Mouse (Mus musculus): Measurements from ENCODE around the gene Prodh2. TPM values are rescaled to one million over a fixed set of nuclear protein-coding genes. Genes with fewer than 3 reads are reported as not detected.
"Not testable (repeated sequence)": the region's sequence is repeated elsewhere in the genome, so short reads cannot be mapped to it uniquely, and the experiment has no call there.

Gene Prodh2
- polyA plus RNA-seq, 1 experiment from 2014 or later, result not detected

GRCm38 (mm10) chr7:30459484-30459883 is 33.9 kb upstream of the Prodh2 start:
- no peak for ATAC-seq
- no peaks in the 10 kb centered on the region for H3K36me3 ChIP-seq
- no peak overlapping the region for H3K4me2 ChIP-seq (replicated peaks)
- H3K27me3 ChIP-seq, result peaks cover 97% of the 10 kb centered on the region
- no peak overlapping the region for H3K9ac ChIP-seq (replicated peaks)
- H3K27ac ChIP-seq, result no peak overlapping the region
- H3K4me3 ChIP-seq (replicated peaks), result no peak overlapping the region
- H3K9me3 ChIP-seq, result no peaks in the 10 kb centered on the region
- 43% methylated on average over 6 of the region's 6 CpGs for WGBS
- H3K4me1 ChIP-seq (replicated peaks), result peaks cover 25% of the 10 kb centered on the region

GRCm38 (mm10) chr7:30463568-30463967 is 29.9 kb upstream of the Prodh2 start:
- Histone ChIP-seq H3K4me2 (replicated peaks) (no peak overlapping the region), H3K4me1 (replicated peaks) (peaks cover 1% of the 10 kb centered on the region), H3K4me3 (replicated peaks) (no peak overlapping the region), H3K9me3 (no peaks in the 10 kb centered on the region), H3K27me3 (peaks cover 97% of the 10 kb centered on the region), H3K9ac (replicated peaks) (no peak overlapping the region), H3K27ac (no peak overlapping the region), H3K36me3 (no peaks in the 10 kb centered on the region)
- WGBS, result 25% methylated on average over 7 of the region's 7 CpGs
- ATAC-seq, result no peak

- Histone ChIP-seq H3K9ac (replicated peaks) (no peak overlapping the region), H3K4me1 (replicated peaks) (no peaks in the 10 kb centered on the region), H3K27me3 (peaks cover 95% of the 10 kb centered on the region), H3K4me3 (replicated peaks) (no peak overlapping the region), H3K4me2 (replicated peaks) (no peak overlapping the region), H3K27ac (no peak overlapping the region), H3K36me3 (no peaks in the 10 kb centered on the region), H3K9me3 (no peaks in the 10 kb centered on the region)
- WGBS, result 8% methylated on average over 4 of the region's 4 CpGs
- ATAC-seq, result no peak
Measured at GRCm38 (mm10) chr7:30463996-30464395, 29.4 kb upstream of the Prodh2 start.

GRCm38 (mm10) chr7:30464816-30465300 is 28.6 kb upstream of the Prodh2 start:
- ATAC-seq, result no peak
- H3K27me3 ChIP-seq, result peaks cover 86% of the 10 kb centered on the region
- WGBS, result 20% methylated on average over 6 of the region's 6 CpGs
- no peaks in the 10 kb centered on the region for H3K4me1 ChIP-seq (replicated peaks)
- H3K4me2 ChIP-seq (replicated peaks), result no peak overlapping the region
- no peaks in the 10 kb centered on the region for H3K9me3 ChIP-seq
- no peak overlapping the region for H3K27ac ChIP-seq
- H3K36me3 ChIP-seq, result no peaks in the 10 kb centered on the region
- H3K9ac ChIP-seq (replicated peaks), result no peak overlapping the region
- no peak overlapping the region for H3K4me3 ChIP-seq (replicated peaks)

GRCm38 (mm10) chr7:30472411-30472810 is 21.0 kb upstream of the Prodh2 start:
- no peaks in the 10 kb centered on the region for H3K36me3 ChIP-seq
- H3K4me2 ChIP-seq (replicated peaks), result no peak overlapping the region
- no peak overlapping the region for H3K9ac ChIP-seq (replicated peaks)
- no peaks in the 10 kb centered on the region for H3K9me3 ChIP-seq
- peaks cover 2% of the 10 kb centered on the region for H3K4me1 ChIP-seq (replicated peaks)
- H3K27ac ChIP-seq, result no peak overlapping the region
- 41% methylated on average over 5 of the region's 5 CpGs for WGBS
- H3K27me3 ChIP-seq, result peaks cover 20% of the 10 kb centered on the region
- no peak for ATAC-seq
- H3K4me3 ChIP-seq (replicated peaks), result no peak overlapping the region

GRCm38 (mm10) chr7:30474999-30475398 is 18.4 kb upstream of the Prodh2 start:
- H3K36me3 ChIP-seq, result no peaks in the 10 kb centered on the region
- H3K4me1 ChIP-seq (replicated peaks), result peaks cover 13% of the 10 kb centered on the region
- H3K4me2 ChIP-seq (replicated peaks), result no peak overlapping the region
- 64% methylated on average over 4 of the region's 4 CpGs for WGBS
- ATAC-seq, result no peak
- H3K27me3 ChIP-seq, result 0 out of 2 replicates have a peak, but pooled peaks cover 9% of the 10 kb centered on the region
- H3K9ac ChIP-seq (replicated peaks), result no peak overlapping the region
- H3K4me3 ChIP-seq (replicated peaks), result no peak overlapping the region
- no peak overlapping the region for H3K27ac ChIP-seq
- no peaks in the 10 kb centered on the region for H3K9me3 ChIP-seq

GRCm38 (mm10) chr7:30476136-30476535 is 17.3 kb upstream of the Prodh2 start:
- WGBS, result 89% methylated on average over 7 of the region's 7 CpGs
- H3K9ac ChIP-seq (replicated peaks); H3K27ac ChIP-seq; H3K4me3 ChIP-seq (replicated peaks); H3K36me3 ChIP-seq; H3K9me3 ChIP-seq; H3K4me2 ChIP-seq (replicated peaks); ATAC-seq; H3K27me3 ChIP-seq: not testable (repeated sequence)
- peaks cover 13% of the 10 kb centered on the region for H3K4me1 ChIP-seq (replicated peaks)

GRCm38 (mm10) chr7:30477415-30478381 is 15.7 kb upstream of the Prodh2 start:
- peak overlapping the region; percentile 51; the same call in 1 of the 2 replicates for H3K9ac ChIP-seq (replicated peaks)
- ATAC-seq, result peak; percentile 81
- peaks cover 13% of the 10 kb centered on the region for H3K4me1 ChIP-seq (replicated peaks)
- WGBS, result 7% methylated on average over 32 of the region's 32 CpGs
- no peaks in the 10 kb centered on the region for H3K9me3 ChIP-seq
- peak overlapping the region; percentile 53 for H3K4me2 ChIP-seq (replicated peaks)
- peak overlapping the region; percentile 37 for H3K4me3 ChIP-seq (replicated peaks)
- peak overlapping the region; percentile 25 for H3K27ac ChIP-seq
- H3K36me3 ChIP-seq, result no peaks in the 10 kb centered on the region
- peaks cover 16% of the 10 kb centered on the region for H3K27me3 ChIP-seq

- Histone ChIP-seq H3K9me3 (no peaks in the 10 kb centered on the region), H3K4me2 (replicated peaks) (no peak overlapping the region), H3K4me3 (replicated peaks) (no peak overlapping the region), H3K27ac (no peak overlapping the region), H3K9ac (replicated peaks) (no peak overlapping the region), H3K36me3 (no peaks in the 10 kb centered on the region), H3K27me3 (peaks cover 24% of the 10 kb centered on the region), H3K4me1 (replicated peaks) (no peaks in the 10 kb centered on the region)
- ATAC-seq, result no peak
- WGBS, result 17% methylated on average over 8 of the region's 8 CpGs
Measured at GRCm38 (mm10) chr7:30484250-30484649, 9.2 kb upstream of the Prodh2 start.

- 34% methylated on average over 16 of the region's 16 CpGs for WGBS
- ATAC-seq, result no peak
Measured at GRCm38 (mm10) chr7:30490251-30490956, 3.0 kb upstream of the Prodh2 start.

GRCm38 (mm10) chr7:30490957-30491307 is 2.5 kb upstream of the Prodh2 start:
- Histone ChIP-seq H3K4me1 (replicated peaks) (no peaks in the 10 kb centered on the region), H3K9ac (replicated peaks) (no peak overlapping the region), H3K4me2 (replicated peaks) (no peak overlapping the region), H3K4me3 (replicated peaks) (no peak overlapping the region), H3K36me3 (no peaks in the 10 kb centered on the region), H3K27ac (no peak overlapping the region), H3K9me3 (no peaks in the 10 kb centered on the region), H3K27me3 (peaks cover 9% of the 10 kb centered on the region; the same call in 1 of the 2 replicates)
- no peak for ATAC-seq
- WGBS, result 17% methylated on average over 6 of the region's 6 CpGs

More at GRCm38 (mm10) chr7:30490251-30490956, 3.0 kb upstream of the Prodh2 start:
- Histone ChIP-seq H3K4me3 (replicated peaks) (no peak overlapping the region), H3K36me3 (no peaks in the 10 kb centered on the region), H3K4me1 (replicated peaks) (no peaks in the 10 kb centered on the region), H3K9me3 (no peaks in the 10 kb centered on the region), H3K4me2 (replicated peaks) (no peak overlapping the region), H3K27ac (no peak overlapping the region), H3K9ac (replicated peaks) (no peak overlapping the region), H3K27me3 (peaks cover 9% of the 10 kb centered on the region; the same call in 1 of the 2 replicates)

GRCm38 (mm10) chr7:30492765-30493164 is 657 bp upstream of the Prodh2 start:
- H3K27ac ChIP-seq, result no peak overlapping the region
- no peaks in the 10 kb centered on the region for H3K4me1 ChIP-seq (replicated peaks)
- H3K36me3 ChIP-seq, result no peaks in the 10 kb centered on the region
- 22% methylated on average over 4 of the region's 4 CpGs for WGBS
- ATAC-seq, result no peak
- no peak overlapping the region for H3K4me2 ChIP-seq (replicated peaks)
- no peaks in the 10 kb centered on the region for H3K9me3 ChIP-seq
- H3K9ac ChIP-seq (replicated peaks), result no peak overlapping the region
- H3K4me3 ChIP-seq (replicated peaks), result no peak overlapping the region
- peaks cover 9% of the 10 kb centered on the region; the same call in 1 of the 2 replicates for H3K27me3 ChIP-seq
